Mouse (Mus musculus): ENCODE results near the gene Map2k3. TPM values are rescaled to one million over a fixed set of nuclear protein-coding genes. Genes with fewer than 3 reads are reported as not detected.

Map2k3 gene
- polyA plus RNA-seq, 1 experiment from 2014 or later: 93.3 TPM

GRCm38 (mm10) chr11:60966974-60967373, 35.1 kb downstream of the Map2k3 start:
- H3K4me3 ChIP-seq: no peak overlapping the region
- no peaks in the 10 kb centered on the region; the same call in 1 of the 2 replicates for H3K9me3 ChIP-seq
- H3K27ac ChIP-seq: no peak overlapping the region
- WGBS: 31% methylated on average over 6 of the region's 6 CpGs
- no peak overlapping the region for H3K4me2 ChIP-seq (replicated peaks)
- no peaks in the 10 kb centered on the region for H3K36me3 ChIP-seq
- H3K27me3 ChIP-seq: no peaks in the 10 kb centered on the region
- H3K9ac ChIP-seq: no peak overlapping the region
- no peak for ATAC-seq (ENCODE audit: low FRiP score, low read depth)
- peaks cover 7% of the 10 kb centered on the region; the same call in 1 of the 2 replicates for H3K4me1 ChIP-seq

- no peak overlapping the region for H3K9ac ChIP-seq
- WGBS: 73% methylated on average over 11 of the region's 11 CpGs
- no peak for ATAC-seq (ENCODE audit: low FRiP score, low read depth)
- no peak overlapping the region for H3K4me2 ChIP-seq (replicated peaks)
- H3K27ac ChIP-seq: no peak overlapping the region
- no peak overlapping the region for H3K4me3 ChIP-seq
- no peaks in the 10 kb centered on the region for H3K36me3 ChIP-seq
- H3K9me3 ChIP-seq: no peaks in the 10 kb centered on the region
- no peaks in the 10 kb centered on the region for H3K4me1 ChIP-seq
- H3K27me3 ChIP-seq: no peaks in the 10 kb centered on the region
Measured at GRCm38 (mm10) chr11:60975097-60975496, 43.3 kb downstream of the Map2k3 start.

- Histone ChIP-seq H3K27ac (no peak overlapping the region), H3K36me3 (no peaks in the 10 kb centered on the region), H3K9me3 (no peaks in the 10 kb centered on the region), H3K4me3 (no peak overlapping the region), H3K27me3 (no peaks in the 10 kb centered on the region), H3K4me2 (replicated peaks) (no peak overlapping the region), H3K9ac (no peak overlapping the region), H3K4me1 (no peaks in the 10 kb centered on the region)
- ATAC-seq (ENCODE audit: low FRiP score, low read depth): no peak
- WGBS: 72% methylated on average over 2 of the region's 2 CpGs
Measured at GRCm38 (mm10) chr11:60976234-60976633, 44.4 kb downstream of the Map2k3 start.

GRCm38 (mm10) chr11:60976742-60977141, 44.9 kb downstream of the Map2k3 start:
- WGBS: 17% methylated on average over 7 of the region's 8 CpGs
- H3K9ac ChIP-seq: no peak overlapping the region
- no peaks in the 10 kb centered on the region for H3K36me3 ChIP-seq
- no peaks in the 10 kb centered on the region for H3K4me1 ChIP-seq
- H3K4me2 ChIP-seq (replicated peaks): no peak overlapping the region
- no peak for ATAC-seq (ENCODE audit: low FRiP score, low read depth)
- no peak overlapping the region for H3K4me3 ChIP-seq
- no peaks in the 10 kb centered on the region for H3K27me3 ChIP-seq
- no peak overlapping the region for H3K27ac ChIP-seq
- no peaks in the 10 kb centered on the region for H3K9me3 ChIP-seq

GRCm38 (mm10) chr11:60977153-60977552, 45.3 kb downstream of the Map2k3 start:
- no peaks in the 10 kb centered on the region for H3K4me1 ChIP-seq
- H3K9ac ChIP-seq: no peak overlapping the region
- H3K4me2 ChIP-seq (replicated peaks): no peak overlapping the region
- H3K9me3 ChIP-seq: no peaks in the 10 kb centered on the region
- no peaks in the 10 kb centered on the region for H3K27me3 ChIP-seq
- H3K4me3 ChIP-seq: no peak overlapping the region
- no peaks in the 10 kb centered on the region for H3K36me3 ChIP-seq
- no peak overlapping the region for H3K27ac ChIP-seq
- 54% methylated on average over 3 of the region's 3 CpGs for WGBS
- ATAC-seq (ENCODE audit: low FRiP score, low read depth): no peak

- Histone ChIP-seq H3K36me3 (no peaks in the 10 kb centered on the region), H3K27me3 (no peaks in the 10 kb centered on the region), H3K9me3 (no peaks in the 10 kb centered on the region), H3K9ac (no peak overlapping the region), H3K4me1 (no peaks in the 10 kb centered on the region), H3K4me3 (no peak overlapping the region), H3K27ac (no peak overlapping the region), H3K4me2 (replicated peaks) (no peak overlapping the region)
- no peak for ATAC-seq (ENCODE audit: low FRiP score, low read depth)
- whole genome bisulfite sequencing: 79% methylated on average over 2 of the region's 2 CpGs
Measured at GRCm38 (mm10) chr11:60978658-60979057, 46.8 kb downstream of the Map2k3 start.

GRCm38 (mm10) chr11:60979788-60980187, 48.0 kb downstream of the Map2k3 start:
- H3K4me3 ChIP-seq: no peak overlapping the region
- H3K4me2 ChIP-seq (replicated peaks): no peak overlapping the region
- no peaks in the 10 kb centered on the region for H3K36me3 ChIP-seq
- no peak for ATAC-seq (ENCODE audit: low FRiP score, low read depth)
- H3K4me1 ChIP-seq: no peaks in the 10 kb centered on the region
- H3K27ac ChIP-seq: no peak overlapping the region
- WGBS: 80% methylated on average over 5 of the region's 5 CpGs
- no peaks in the 10 kb centered on the region for H3K27me3 ChIP-seq
- no peaks in the 10 kb centered on the region for H3K9me3 ChIP-seq
- H3K9ac ChIP-seq: no peak overlapping the region

GRCm38 (mm10) chr11:60981693-60982486, 50.1 kb downstream of the Map2k3 start:
- H3K9me3 ChIP-seq: no peaks in the 10 kb centered on the region
- H3K27me3 ChIP-seq: no peaks in the 10 kb centered on the region
- no peaks in the 10 kb centered on the region for H3K36me3 ChIP-seq
- no peak overlapping the region for H3K4me3 ChIP-seq
- H3K27ac ChIP-seq: no peak overlapping the region
- ATAC-seq (ENCODE audit: low FRiP score, low read depth): no peak
- 70% methylated on average over 14 of the region's 14 CpGs for WGBS
- no peaks in the 10 kb centered on the region for H3K4me1 ChIP-seq
- H3K9ac ChIP-seq: no peak overlapping the region
- no peak overlapping the region for H3K4me2 ChIP-seq (replicated peaks)

- Histone ChIP-seq H3K9ac (no peak overlapping the region), H3K4me2 (replicated peaks) (no peak overlapping the region), H3K27me3 (no peaks in the 10 kb centered on the region), H3K36me3 (no peaks in the 10 kb centered on the region), H3K27ac (no peak overlapping the region), H3K9me3 (0 out of 2 replicates have a peak, but pooled peaks cover 4% of the 10 kb centered on the region), H3K4me1 (no peaks in the 10 kb centered on the region), H3K4me3 (no peak overlapping the region)
- WGBS: 68% methylated on average over 13 of the region's 13 CpGs
- ATAC-seq (ENCODE audit: low FRiP score, low read depth): no peak
Measured at GRCm38 (mm10) chr11:60984912-60985558, 53.2 kb downstream of the Map2k3 start.

GRCm38 (mm10) chr11:60990428-60990827, 58.6 kb downstream of the Map2k3 start:
- Histone ChIP-seq H3K27me3 (no peaks in the 10 kb centered on the region), H3K9ac (no peak overlapping the region), H3K4me1 (no peaks in the 10 kb centered on the region), H3K27ac (no peak overlapping the region), H3K36me3 (no peaks in the 10 kb centered on the region), H3K9me3 (peaks cover 10% of the 10 kb centered on the region; the same call in 1 of the 2 replicates), H3K4me3 (no peak overlapping the region), H3K4me2 (replicated peaks) (no peak overlapping the region)
- ATAC-seq (ENCODE audit: low FRiP score, low read depth): no peak
- WGBS: 65% methylated on average over 3 of the region's 3 CpGs

All from limb, embryonic 13.5 days (tissue).